Mouse (Mus musculus) MEL (cell line): Measurements from ENCODE around the gene Fam161a. TPM values are rescaled to one million over a fixed set of nuclear protein-coding genes. Genes with fewer than 3 reads are reported as not detected.
A peak's percentile ranks its signal among the peaks of the same experiment; 100 is the strongest.

ENCODE experiments used
- DNase-seq: peaks from one replicate; pipeline ENCODE4 v3.0.0; 2011; ENCODE audit warnings: low read depth, low spot score
- H3K27ac ChIP-seq: 2 replicates; pipeline ENCODE4 v1.5.1; 2012; ENCODE audit warnings: low read depth, mild to moderate bottlenecking, control low read depth, low read length, moderate library complexity; ENCODE audit not compliant: control insufficient read depth
- H3K27me3 ChIP-seq, 2 experiments: fragments of 150-350 bp in 1 of 2; sonication (generic) in 1 of 2; 2 replicates each; pipeline ENCODE4 v1.6.1; 2012; ENCODE audit warnings: low read length in 2 of 2, mild to moderate bottlenecking in 2 of 2, improper control_type of control experiment in 1 of 2, moderate library complexity in 1 of 2; ENCODE audit not compliant: insufficient read depth in 2 of 2, control insufficient read depth in 1 of 2
- H3K36me3 ChIP-seq, 2 experiments: 2 replicates each; pipeline ENCODE4 v1.6.1; 2012 to 2014; ENCODE audit warnings: low read length in 2 of 2, improper control_type of control experiment in 1 of 2, inconsistent platforms in 1 of 2, mild to moderate bottlenecking in 1 of 2; ENCODE audit not compliant: insufficient read depth in 2 of 2, control insufficient read depth in 1 of 2
- H3K4me1 ChIP-seq, 2 experiments: fragments of 150-350 bp in 1 of 2; sonication (generic) in 1 of 2; 2 replicates each; pipeline ENCODE4 v1.6.1; 2012; ENCODE audit warnings: low read length in 2 of 2, improper control_type of control experiment in 1 of 2, mild to moderate bottlenecking in 1 of 2; ENCODE audit not compliant: insufficient read depth in 2 of 2, control insufficient read depth in 1 of 2
- H3K4me3 ChIP-seq, 2 experiments: fragments of 150-350 bp in 1 of 2; sonication (generic) in 1 of 2; 2 replicates each; pipeline ENCODE4 v1.5.1; 2012; ENCODE audit warnings: low read depth in 2 of 2, low read length in 2 of 2, mild to moderate bottlenecking in 2 of 2, moderate library complexity in 2 of 2, control low read depth in 1 of 2, improper control_type of control experiment in 1 of 2; ENCODE audit not compliant: control insufficient read depth in 1 of 2, insufficient read depth in 1 of 2
- H3K79me2 ChIP-seq: 2 replicates; pipeline ENCODE4 v1.6.1; 2012; ENCODE audit warnings: mild to moderate bottlenecking, low read length, moderate library complexity; ENCODE audit not compliant: control insufficient read depth, poor library complexity, insufficient read depth
- H3K9ac ChIP-seq: 2 replicates; pipeline ENCODE4 v1.6.1; 2012; ENCODE audit warnings: low read depth, mild to moderate bottlenecking, control low read depth, low read length, moderate library complexity; ENCODE audit not compliant: control insufficient read depth, poor library complexity, severe bottlenecking
- H3K9me3 ChIP-seq: fragments of 150-350 bp; sonication (generic); replicated peaks from 2 replicates; pipeline ENCODE4 v1.6.1; 2012; ENCODE audit warnings: mild to moderate bottlenecking, low read length, improper control_type of control experiment, moderate library complexity; ENCODE audit not compliant: insufficient read depth
- CHD2 ChIP-seq: IDR thresholded peaks from 2 replicates; pipeline ENCODE4 v1.6.1; 2011; ENCODE audit warnings: low read length, improper control_type of control experiment
- CTCF ChIP-seq, 3 experiments: IDR thresholded peaks in 2 of 3; conservative IDR thresholded peaks in 1 of 3; 2 replicates each; pipeline ENCODE4 v1.5.1; 2011 to 2012; ENCODE audit warnings: low read length in 3 of 3, low read depth in 2 of 3, mild to moderate bottlenecking in 2 of 3, improper control_type of control experiment in 1 of 3, inconsistent platforms in 1 of 3, mixed read lengths in 1 of 3, moderate library complexity in 1 of 3; ENCODE audit not compliant: control insufficient read depth in 1 of 3, insufficient read depth in 1 of 3, poor library complexity in 1 of 3, severe bottlenecking in 1 of 3
- EP300 ChIP-seq, 2 experiments: IDR thresholded peaks; 2 replicates each; pipeline ENCODE4 v1.6.1; 2011; ENCODE audit warnings: improper control_type of control experiment in 2 of 2, low read length in 2 of 2, low read depth in 1 of 2, mild to moderate bottlenecking in 1 of 2
- ETS1 ChIP-seq: IDR thresholded peaks from 2 replicates; pipeline ENCODE4 v1.6.1; 2012; ENCODE audit warnings: low read depth, mild to moderate bottlenecking, inconsistent platforms, low read length, improper control_type of control experiment, moderate library complexity
- GABPA ChIP-seq: IDR thresholded peaks from 2 replicates; pipeline ENCODE4 v1.6.1; 2012; ENCODE audit warnings: low read depth, mild to moderate bottlenecking, inconsistent platforms, low read length, improper control_type of control experiment, moderate library complexity
- HCFC1 ChIP-seq: IDR thresholded peaks from 2 replicates; pipeline ENCODE4 v1.6.1; 2012; ENCODE audit warnings: low read depth, mild to moderate bottlenecking, inconsistent platforms, low read length, improper control_type of control experiment, moderate library complexity
- JUND ChIP-seq: IDR thresholded peaks from 2 replicates; pipeline ENCODE4 v1.6.1; 2011; ENCODE audit warnings: low read depth, mild to moderate bottlenecking, improper control_type of control experiment, low read length
- MAX ChIP-seq: IDR thresholded peaks from 2 replicates; pipeline ENCODE4 v1.6.1; 2011; ENCODE audit warnings: low read length, improper control_type of control experiment
- MAZ ChIP-seq: IDR thresholded peaks from 2 replicates; pipeline ENCODE4 v1.6.1; 2012; ENCODE audit warnings: low read depth, mild to moderate bottlenecking, inconsistent platforms, low read length, improper control_type of control experiment
- MEF2A ChIP-seq: IDR thresholded peaks from 2 replicates; pipeline ENCODE4 v1.6.1; 2014; ENCODE audit warnings: low read depth, mild to moderate bottlenecking, inconsistent platforms, low read length, improper control_type of control experiment; ENCODE audit not compliant: poor library complexity, insufficient replicate concordance, severe bottlenecking; ENCODE audit errors: extremely low read depth
- MXI1 ChIP-seq: IDR thresholded peaks from 2 replicates; pipeline ENCODE4 v1.6.1; 2011; ENCODE audit warnings: mild to moderate bottlenecking, low read depth, low read length, improper control_type of control experiment
- MYB ChIP-seq: IDR thresholded peaks from 2 replicates; pipeline ENCODE4 v1.6.1; 2011; ENCODE audit warnings: mild to moderate bottlenecking, low read depth, low read length, improper control_type of control experiment
- NRF1 ChIP-seq: IDR thresholded peaks from 2 replicates; pipeline ENCODE4 v1.6.1; 2014; ENCODE audit warnings: low read depth, mild to moderate bottlenecking, inconsistent platforms, low read length, improper control_type of control experiment, moderate library complexity; ENCODE audit not compliant: poor library complexity, insufficient read depth, severe bottlenecking
- POLR2A ChIP-seq, 2 experiments: IDR thresholded peaks; 2 replicates each; pipeline ENCODE4 v1.6.1; 2011 to 2012; ENCODE audit warnings: low read length in 2 of 2, mild to moderate bottlenecking in 2 of 2, control low read depth in 1 of 2, improper control_type of control experiment in 1 of 2, low read depth in 1 of 2, moderate library complexity in 1 of 2; ENCODE audit not compliant: control insufficient read depth in 1 of 2, insufficient read depth in 1 of 2, poor library complexity in 1 of 2
- RCOR1 ChIP-seq: IDR thresholded peaks from 2 replicates; pipeline ENCODE4 v1.6.1; 2012; ENCODE audit warnings: low read depth, mild to moderate bottlenecking, inconsistent platforms, low read length, improper control_type of control experiment
- SIN3A ChIP-seq: IDR thresholded peaks from 2 replicates; pipeline ENCODE4 v1.6.1; 2012; ENCODE audit warnings: low read length, improper control_type of control experiment, inconsistent platforms
- TAL1 ChIP-seq: IDR thresholded peaks from 2 replicates; pipeline ENCODE4 v1.6.1; 2012; ENCODE audit warnings: mild to moderate bottlenecking, inconsistent platforms, low read length, moderate library complexity, mixed read lengths
- TCF12 ChIP-seq: IDR thresholded peaks from 2 replicates; pipeline ENCODE4 v1.6.1; 2014; ENCODE audit warnings: low read depth, mild to moderate bottlenecking, inconsistent platforms, low read length, improper control_type of control experiment, moderate library complexity
- UBTF ChIP-seq: IDR thresholded peaks from 2 replicates; pipeline ENCODE4 v1.6.1; 2012; ENCODE audit warnings: low read depth, mild to moderate bottlenecking, inconsistent platforms, low read length, improper control_type of control experiment, moderate library complexity, borderline replicate concordance; ENCODE audit not compliant: insufficient read depth
- USF1 ChIP-seq: IDR thresholded peaks from 2 replicates; pipeline ENCODE4 v1.6.1; 2014; ENCODE audit warnings: low read depth, mild to moderate bottlenecking, inconsistent platforms, low read length, improper control_type of control experiment, moderate library complexity
- USF2 ChIP-seq, 2 experiments: IDR thresholded peaks; 2 replicates each; pipeline ENCODE4 v1.6.1; 2011 to 2012; ENCODE audit warnings: improper control_type of control experiment in 2 of 2, low read length in 2 of 2, borderline replicate concordance in 1 of 2, inconsistent platforms in 1 of 2, low read depth in 1 of 2, mild to moderate bottlenecking in 1 of 2; ENCODE audit not compliant: insufficient read depth in 1 of 2
- ZMIZ1 ChIP-seq: IDR thresholded peaks from 2 replicates; pipeline ENCODE4 v1.6.1; 2012; ENCODE audit warnings: low read depth, mild to moderate bottlenecking, inconsistent platforms, low read length, improper control_type of control experiment, moderate library complexity
- ZNF384 ChIP-seq: IDR thresholded peaks from 2 replicates; pipeline ENCODE4 v1.6.1; 2012; ENCODE audit warnings: low read depth, mild to moderate bottlenecking, inconsistent platforms, low read length, improper control_type of control experiment
- polyA plus RNA-seq, 2 experiments: library from polyadenylated mRNA; stranded (reverse) in 1 of 2; unstranded in 1 of 2; fragments of >175 nt in 1 of 2; fragments of >200 nt in 1 of 2; gene quantifications; 2 replicates each; pipeline versions ENCODE4 v1.2.1 to v1.2.4; 2012; ENCODE audit warnings: low replicate concordance in 2 of 2, low read depth in 1 of 2; ENCODE audit not compliant: insufficient read length in 2 of 2, insufficient read depth in 1 of 2, missing spikeins in 1 of 2
- total RNA-seq: library from RNA; depleted of rRNA; stranded (reverse); fragments of 300-350 nt; gene quantifications from 2 replicates; pipeline ENCODE4 v1.2.3, GENCODE M21; 2012

Fam161a gene
- total and polyA plus RNA-seq, 3 experiments = 0.27 to 1.0 TPM; not detected in 1

- H3K9ac ChIP-seq = no peak overlapping the region
- TF ChIP-seq TCF12 = no peak
- no peak for TF ChIP-seq ETS1
- TF ChIP-seq POLR2A (IDR thresholded peaks at IDR 0.05; ENCODE audit: control insufficient read depth in 1 of 2, insufficient read depth in 1 of 2, low read depth in 1 of 2, low read length in 2 of 2, poor library complexity in 1 of 2) = no peak
- TF ChIP-seq, all 39 proteins: peak for 0
- Histone ChIP-seq H3K9me3 (no peaks in the 10 kb centered on the region), H3K79me2 (no peaks in the 10 kb centered on the region), H3K27me3 (no peaks in the 10 kb centered on the region; a peak in 1 of 4 replicates), H3K4me1 (no peaks in the 10 kb centered on the region), H3K27ac (no peak overlapping the region), H3K36me3 (no peaks in the 10 kb centered on the region), H3K4me3 (no peak overlapping the region)
- DNase-seq = no peak
Observed at GRCm38 (mm10) chr11:23052353-23052752, 45.0 kb downstream of the Fam161a start.

DNA sequence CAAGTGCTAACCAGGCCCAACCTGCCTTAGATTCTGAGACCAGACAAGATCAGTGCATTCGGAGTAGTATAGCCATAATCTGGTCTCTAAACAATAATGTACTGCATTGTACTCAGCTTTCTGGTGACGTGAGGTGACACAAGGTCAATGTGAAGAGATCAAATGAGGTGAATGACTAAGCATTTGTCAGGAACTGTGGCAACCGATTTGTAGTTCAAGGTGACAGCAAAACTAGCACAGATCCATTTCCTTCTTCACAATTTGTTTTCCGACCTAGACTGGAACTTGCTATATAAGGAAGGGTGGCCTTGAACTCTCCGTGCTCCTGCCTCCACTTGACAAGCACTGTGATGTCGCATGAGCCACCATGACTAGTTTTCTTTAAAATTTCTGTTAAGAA is 55.8 kb downstream of the Fam161a start:
- H3K4me3 ChIP-seq = no peak overlapping the region
- peaks cover 29 to 39% of the 10 kb centered on the region in 2 experiments for H3K4me1 ChIP-seq
- H3K9ac ChIP-seq = no peak overlapping the region
- H3K27me3 ChIP-seq = no peaks in the 10 kb centered on the region
- TF ChIP-seq EP300 (IDR thresholded peaks at IDR 0.05; ENCODE audit: low read depth in 1 of 2, low read length in 2 of 2) = peak; percentile 38 to 56; a peak in 3 of 4 replicates
- TF ChIP-seq SIN3A = no peak
- TF ChIP-seq JUND = no peak
- no peak for TF ChIP-seq RCOR1
- peak; percentile 49; the same call in 1 of the 2 replicates for TF ChIP-seq ETS1
- 0 out of 2 replicates have a peak, but pooled peaks have one; percentile 69 for TF ChIP-seq GABPA
- peaks cover 5% of the 10 kb centered on the region; the same call in 1 of the 2 replicates for H3K79me2 ChIP-seq
- H3K27ac ChIP-seq = peak overlapping the region; percentile 68; the same call in 1 of the 2 replicates
- peaks cover 0 to 35% of the 10 kb centered on the region in 2 experiments; a peak in 2 of 4 replicates for H3K36me3 ChIP-seq
- DNase-seq = peak; percentile 60
- H3K9me3 ChIP-seq = no peaks in the 10 kb centered on the region

GRCm38 (mm10) chr11:23063857-23064256 is 56.5 kb downstream of the Fam161a start:
- H3K4me3 ChIP-seq = no peak overlapping the region
- H3K9me3 ChIP-seq = no peaks in the 10 kb centered on the region
- H3K79me2 ChIP-seq = peaks cover 7% of the 10 kb centered on the region; the same call in 1 of the 2 replicates
- no peaks in the 10 kb centered on the region for H3K27me3 ChIP-seq
- H3K36me3 ChIP-seq = peaks cover 0 to 37% of the 10 kb centered on the region in 2 experiments; a peak in 2 of 4 replicates
- H3K9ac ChIP-seq = peak overlapping the region; percentile 12; the same call in 1 of the 2 replicates
- peaks cover 29 to 41% of the 10 kb centered on the region in 2 experiments for H3K4me1 ChIP-seq
- peak overlapping the region; percentile 68 for H3K27ac ChIP-seq
- peak; percentile 91 for DNase-seq
- TF ChIP-seq MEF2A (no peak), TCF12 (peak; percentile 71), ZMIZ1 (no peak), USF2 (IDR thresholded peaks at IDR 0.05; ENCODE audit: borderline replicate concordance in 1 of 2, insufficient read depth in 1 of 2, low read depth in 1 of 2, low read length in 2 of 2) (no peak), GABPA (no peak), CTCF (IDR thresholded peaks at IDR 0.05 in 2 of 3, conservative IDR thresholded peaks at IDR 0.05 in 1 of 3; ENCODE audit: control insufficient read depth in 1 of 3, insufficient read depth in 1 of 3, low read depth in 2 of 3, low read length in 3 of 3, poor library complexity in 1 of 3, severe bottlenecking in 1 of 3) (no peak), TAL1 (peak; percentile 53), POLR2A (IDR thresholded peaks at IDR 0.05; ENCODE audit: control insufficient read depth in 1 of 2, insufficient read depth in 1 of 2, low read depth in 1 of 2, low read length in 2 of 2, poor library complexity in 1 of 2) (no peak; a peak in 1 of 4 replicates), HCFC1 (peak; percentile 39; the same call in 1 of the 2 replicates), UBTF (no peak), EP300 (IDR thresholded peaks at IDR 0.05; ENCODE audit: low read depth in 1 of 2, low read length in 2 of 2) (peak; percentile 79 to 81), NRF1 (no peak), USF1 (no peak), MAZ (peak; percentile 58; the same call in 1 of the 2 replicates), MYB (peak; percentile 20; the same call in 1 of the 2 replicates), MAX (peak; percentile 56), CHD2 (peak; percentile 59), MXI1 (no peak), ZNF384 (0 out of 2 replicates have a peak, but pooled peaks have one; percentile 19), SIN3A (peak; percentile 72)
